Mouse (Mus musculus): ENCODE measurements around the gene Tmem178b. TPM values are rescaled to one million over a fixed set of nuclear protein-coding genes. Genes with fewer than 3 reads are reported as not detected.

Gene Tmem178b
- polyA plus RNA-seq (2015; fragmentation: Nextera tagmentation; extraction: Ambion mirVana), result 0.62 and 0.67 TPM in 2 replicates

GRCm38 (mm10) chr6:39872901-39873591 lies at the start of gene Tmem178b:
Tmem178b (plus strand) TSS chr6:39873271.
- peaks cover 12% of the 10 kb centered on the region for H3K4me1 ChIP-seq (ENCODE audit: control insufficient read depth, insufficient read depth, low read length)
- peak; percentile 38 for ATAC-seq
- under 1% methylated on average over 63 of the region's 63 CpGs for WGBS
- no peaks in the 10 kb centered on the region for H3K36me3 ChIP-seq (ENCODE audit: control insufficient read depth, insufficient read depth, low read length)
- H3K27ac ChIP-seq (ENCODE audit: low read length), result no peak within 1 kb of the TSS
- H3K27me3 ChIP-seq (replicated peaks; ENCODE audit: control insufficient read depth, insufficient read depth, low read length), result peaks cover 46% of the 10 kb centered on the region
- peak within 1 kb of the TSS; percentile 60 for H3K9ac ChIP-seq (ENCODE audit: low read depth, low read length)
- no peaks in the 10 kb centered on the region for H3K9me3 ChIP-seq (ENCODE audit: control insufficient read depth, low read length)
- peak within 1 kb of the TSS; percentile 60 for H3K4me3 ChIP-seq (ENCODE audit: low read length)
- H3K4me2 ChIP-seq (ENCODE audit: low read depth, low read length), result peak within 1 kb of the TSS; percentile 97

DNA sequence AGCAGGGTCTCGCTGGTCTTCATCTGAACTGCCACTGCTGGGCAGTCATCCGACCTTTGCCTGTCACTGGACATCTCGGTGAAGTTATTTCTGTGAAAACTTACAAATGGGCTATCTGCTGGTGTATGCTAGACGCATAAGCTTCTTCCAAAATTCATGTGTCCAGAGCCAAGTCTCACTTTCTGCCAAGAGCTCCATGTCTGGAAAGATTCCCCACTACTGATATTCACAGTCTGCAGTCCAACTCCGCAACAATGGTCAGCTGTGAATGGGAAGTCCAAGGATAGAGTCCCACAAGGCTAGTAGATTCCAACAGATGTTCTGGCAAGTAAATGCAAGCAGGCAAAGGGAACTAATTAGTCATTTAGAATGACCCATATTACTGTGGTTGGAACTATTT lies 44.3 kb upstream of the Tmem178b start:
- Histone ChIP-seq H3K9me3 (ENCODE audit: control insufficient read depth, low read length) (no peaks in the 10 kb centered on the region), H3K27me3 (replicated peaks; ENCODE audit: control insufficient read depth, insufficient read depth, low read length) (no peaks in the 10 kb centered on the region), H3K4me3 (ENCODE audit: low read length) (no peak overlapping the region), H3K36me3 (ENCODE audit: control insufficient read depth, insufficient read depth, low read length) (no peaks in the 10 kb centered on the region), H3K9ac (ENCODE audit: low read depth, low read length) (no peak overlapping the region), H3K27ac (ENCODE audit: low read length) (no peak overlapping the region), H3K4me2 (ENCODE audit: low read depth, low read length) (no peak overlapping the region), H3K4me1 (ENCODE audit: control insufficient read depth, insufficient read depth, low read length) (no peaks in the 10 kb centered on the region)
- no peak for ATAC-seq
- 87% methylated on average over 5 of the region's 5 CpGs for WGBS

DNA sequence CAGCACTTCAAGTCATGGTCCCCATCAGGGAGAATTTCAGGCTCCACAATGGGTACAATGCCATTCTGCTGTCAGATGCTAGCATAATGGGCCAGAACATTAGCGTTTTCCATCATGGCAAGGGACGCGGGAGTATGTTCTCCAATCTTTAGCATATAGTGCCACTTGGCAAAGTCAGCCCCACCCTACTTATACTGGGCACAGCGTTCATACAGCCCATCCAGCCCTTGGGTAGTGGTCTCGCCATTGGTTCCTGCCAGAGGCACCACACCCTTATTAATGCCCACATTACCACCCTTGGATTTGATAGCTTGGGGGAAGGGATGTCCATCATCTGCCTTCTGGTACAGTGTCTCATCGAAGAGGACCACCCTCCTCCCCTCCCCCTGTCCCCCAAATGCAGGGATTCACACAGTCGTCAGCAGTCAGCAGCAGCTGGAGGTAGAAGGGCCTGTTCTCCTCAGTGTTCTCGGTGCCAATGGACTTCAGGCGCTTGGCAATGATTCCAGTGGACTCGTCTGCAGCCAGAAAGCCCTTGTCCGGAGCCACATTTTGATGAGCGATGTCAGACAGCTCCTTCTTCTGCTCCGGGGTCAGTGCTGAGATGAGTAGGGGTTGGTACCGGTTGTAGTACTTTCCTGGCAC lies 29.3 kb upstream of the Tmem178b start:
- Histone ChIP-seq H3K27ac (ENCODE audit: low read length) (no peak overlapping the region), H3K9ac (ENCODE audit: low read depth, low read length) (no peak overlapping the region), H3K4me3 (ENCODE audit: low read length) (no peak overlapping the region), H3K9me3 (ENCODE audit: control insufficient read depth, low read length) (no peaks in the 10 kb centered on the region), H3K4me1 (ENCODE audit: control insufficient read depth, insufficient read depth, low read length) (no peaks in the 10 kb centered on the region), H3K4me2 (ENCODE audit: low read depth, low read length) (no peak overlapping the region), H3K36me3 (ENCODE audit: control insufficient read depth, insufficient read depth, low read length) (no peaks in the 10 kb centered on the region), H3K27me3 (replicated peaks; ENCODE audit: control insufficient read depth, insufficient read depth, low read length) (no peaks in the 10 kb centered on the region)
- 90% methylated on average over 14 of the region's 14 CpGs for WGBS
- no peak for ATAC-seq

- Histone ChIP-seq H3K9me3 (ENCODE audit: control insufficient read depth, low read length) (no peaks in the 10 kb centered on the region), H3K9ac (ENCODE audit: low read depth, low read length) (no peak overlapping the region), H3K4me3 (ENCODE audit: low read length) (no peak overlapping the region), H3K27me3 (replicated peaks; ENCODE audit: control insufficient read depth, insufficient read depth, low read length) (no peaks in the 10 kb centered on the region), H3K27ac (ENCODE audit: low read length) (no peak overlapping the region), H3K4me2 (ENCODE audit: low read depth, low read length) (no peak overlapping the region), H3K4me1 (ENCODE audit: control insufficient read depth, insufficient read depth, low read length) (no peaks in the 10 kb centered on the region), H3K36me3 (ENCODE audit: control insufficient read depth, insufficient read depth, low read length) (no peaks in the 10 kb centered on the region)
- ATAC-seq, result no peak
- 80% methylated on average over 2 of the region's 2 CpGs for WGBS
These were observed 25.5 kb upstream of the Tmem178b start for GRCm38 (mm10) chr6:39847538-39847937.

- no peak for ATAC-seq
- Histone ChIP-seq H3K27ac (ENCODE audit: low read length) (no peak overlapping the region), H3K4me2 (ENCODE audit: low read depth, low read length) (no peak overlapping the region), H3K36me3 (ENCODE audit: control insufficient read depth, insufficient read depth, low read length) (no peaks in the 10 kb centered on the region), H3K9me3 (ENCODE audit: control insufficient read depth, low read length) (no peaks in the 10 kb centered on the region), H3K4me1 (ENCODE audit: control insufficient read depth, insufficient read depth, low read length) (no peaks in the 10 kb centered on the region), H3K4me3 (ENCODE audit: low read length) (no peak overlapping the region), H3K9ac (ENCODE audit: low read depth, low read length) (no peak overlapping the region), H3K27me3 (replicated peaks; ENCODE audit: control insufficient read depth, insufficient read depth, low read length) (no peaks in the 10 kb centered on the region)
- 51% methylated on average over 7 of the region's 7 CpGs for WGBS
These were observed 24.3 kb upstream of the Tmem178b start for GRCm38 (mm10) chr6:39848766-39849165.

DNA sequence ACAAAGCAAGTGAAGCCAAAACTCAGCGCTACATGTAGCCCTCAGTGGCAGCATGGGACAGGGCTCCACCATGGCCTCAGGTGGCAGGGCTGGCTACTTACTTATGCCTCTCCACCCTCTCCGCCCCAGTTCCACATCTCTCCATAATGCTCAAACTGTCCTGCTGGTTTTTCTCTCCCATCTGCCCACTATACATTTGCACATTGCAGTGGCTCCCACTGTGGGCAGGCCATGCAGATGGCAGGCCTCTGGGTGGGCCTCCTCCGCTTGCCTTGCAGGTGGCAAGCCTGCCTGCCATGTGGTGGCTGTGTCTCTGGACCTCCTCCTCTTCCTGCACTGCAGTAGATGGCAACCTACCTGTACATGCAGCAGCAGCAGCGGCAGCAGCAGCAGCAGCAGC lies 23.4 kb upstream of the Tmem178b start:
- Histone ChIP-seq H3K4me2 (ENCODE audit: low read depth, low read length) (no peak overlapping the region), H3K4me3 (ENCODE audit: low read length) (no peak overlapping the region), H3K9me3 (ENCODE audit: control insufficient read depth, low read length) (no peaks in the 10 kb centered on the region), H3K27ac (ENCODE audit: low read length) (no peak overlapping the region), H3K9ac (ENCODE audit: low read depth, low read length) (no peak overlapping the region), H3K4me1 (ENCODE audit: control insufficient read depth, insufficient read depth, low read length) (no peaks in the 10 kb centered on the region), H3K36me3 (ENCODE audit: control insufficient read depth, insufficient read depth, low read length) (no peaks in the 10 kb centered on the region), H3K27me3 (replicated peaks; ENCODE audit: control insufficient read depth, insufficient read depth, low read length) (no peaks in the 10 kb centered on the region)
- 91% methylated on average over 4 of the region's 4 CpGs for WGBS
- no peak for ATAC-seq

GRCm38 (mm10) chr6:39870271-39871135 lies 2.6 kb upstream of the Tmem178b start:
- Histone ChIP-seq H3K9me3 (ENCODE audit: control insufficient read depth, low read length) (no peaks in the 10 kb centered on the region), H3K4me3 (ENCODE audit: low read length) (peak overlapping the region; percentile 60), H3K27ac (ENCODE audit: low read length) (no peak overlapping the region), H3K27me3 (replicated peaks; ENCODE audit: control insufficient read depth, insufficient read depth, low read length) (peaks cover 46% of the 10 kb centered on the region), H3K36me3 (ENCODE audit: control insufficient read depth, insufficient read depth, low read length) (no peaks in the 10 kb centered on the region), H3K4me2 (ENCODE audit: low read depth, low read length) (peak overlapping the region; percentile 97), H3K9ac (ENCODE audit: low read depth, low read length) (0 out of 2 replicates have a peak overlapping the region, but pooled peaks have one; percentile 37), H3K4me1 (ENCODE audit: control insufficient read depth, insufficient read depth, low read length) (peaks cover 12% of the 10 kb centered on the region)
- ATAC-seq, result peak; percentile 7; the same call in 1 of the 2 replicates
- WGBS, result under 1% methylated on average over 28 of the region's 28 CpGs

- H3K27ac ChIP-seq (ENCODE audit: low read length), result no peak overlapping the region
- peak; percentile 85 for ATAC-seq
These were observed 1.4 kb upstream of the Tmem178b start for GRCm38 (mm10) chr6:39871381-39872305.

More at GRCm38 (mm10) chr6:39871381-39872305, 1.4 kb upstream of the Tmem178b start:
- WGBS, result under 1% methylated on average over 69 of the region's 71 CpGs
- Histone ChIP-seq H3K4me3 (ENCODE audit: low read length) (peak overlapping the region; percentile 60), H3K4me2 (ENCODE audit: low read depth, low read length) (peak overlapping the region; percentile 97), H3K9me3 (ENCODE audit: control insufficient read depth, low read length) (no peaks in the 10 kb centered on the region), H3K4me1 (ENCODE audit: control insufficient read depth, insufficient read depth, low read length) (peaks cover 12% of the 10 kb centered on the region), H3K36me3 (ENCODE audit: control insufficient read depth, insufficient read depth, low read length) (no peaks in the 10 kb centered on the region), H3K27me3 (replicated peaks; ENCODE audit: control insufficient read depth, insufficient read depth, low read length) (peaks cover 46% of the 10 kb centered on the region), H3K9ac (ENCODE audit: low read depth, low read length) (peak overlapping the region; percentile 53)

Measured in intestine, embryonic 16.5 days (tissue).